7 mouse cellular contexts compared by ENCODE assay signal in genomic region chr1:105989640-105989984, GRCm38 (mm10). TPM values are rescaled to one million over a fixed set of nuclear protein-coding genes. Genes with fewer than 3 reads are reported as not detected.
DNase-seq lines count a peak whose midpoint lies in the region; ATAC-seq and TF ChIP-seq lines count a peak whose summit lies in the region.

No protein-coding gene starts in this region.

- under 1% methylated on average over 13 of the region's 13 CpGs for WGBS in lung, embryonic 16.5 days
- WGBS in embryonic facial prominence, embryonic 14.5 days: under 1% methylated on average over 13 of the region's 13 CpGs
- under 1% methylated on average over 13 of the region's 13 CpGs for WGBS in intestine, postnatal 0 days

- H3ac ChIP-seq in myocyte (ENCODE audit: control insufficient read depth, insufficient read length): peak overlapping the region; percentile 78

- H3K4me2 ChIP-seq in lung, embryonic 16.5 days (ENCODE audit: low read depth, low read length): peak overlapping the region; percentile 88
- peak overlapping the region; percentile 77 for H3K4me2 ChIP-seq in embryonic facial prominence, embryonic 14.5 days (ENCODE audit: low read depth, low read length)
- H3K4me2 ChIP-seq in intestine, postnatal 0 days (replicated peaks; ENCODE audit: low read depth): peak overlapping the region; percentile 97
- H3K4me2 ChIP-seq in myocyte (ENCODE audit: low read depth): peak overlapping the region; percentile 82

- peaks cover 23% of the 10 kb centered on the region for H3K4me1 ChIP-seq in lung, embryonic 16.5 days (replicated peaks; ENCODE audit: control insufficient read depth, insufficient read depth, low read length)
- H3K4me1 ChIP-seq in embryonic facial prominence, embryonic 14.5 days (ENCODE audit: control insufficient read depth, insufficient read depth, low read length): peaks cover 35% of the 10 kb centered on the region
- 0 out of 2 replicates have a peak, but pooled peaks cover 10% of the 10 kb centered on the region for H3K4me1 ChIP-seq in intestine, postnatal 0 days (replicated peaks; ENCODE audit: control insufficient read depth, insufficient read depth, low read length)

- H3K9ac ChIP-seq in lung, embryonic 16.5 days (ENCODE audit: low read length): peak overlapping the region; percentile 83
- H3K9ac ChIP-seq in embryonic facial prominence, embryonic 14.5 days (ENCODE audit: low read depth, low read length): peak overlapping the region; percentile 71
- H3K9ac ChIP-seq in intestine, postnatal 0 days (ENCODE audit: low read depth, low read length): peak overlapping the region; percentile 78

- peaks cover 49% of the 10 kb centered on the region for H3K79me2 ChIP-seq in myocyte (ENCODE audit: control insufficient read depth, insufficient read depth)

- DNase-seq in lung, postnatal 14 days: no peak
- DNase-seq in embryonic facial prominence, embryonic 14.5 days (ENCODE audit: low spot score): no peak
- no peak for DNase-seq in cerebellum, postnatal 14 days
- no peak for DNase-seq in urinary bladder, adult 2 months (ENCODE audit: low spot score)

- TF ChIP-seq POLR2A in myocyte (IDR thresholded peaks at IDR 0.05; ENCODE audit: insufficient read length, low read depth): no peak

- no peak for TF ChIP-seq CTCF in intestine, postnatal 0 days (IDR thresholded peaks at IDR 0.05; ENCODE audit: low read depth)

- H3K9me3 ChIP-seq in lung, embryonic 16.5 days (ENCODE audit: control insufficient read depth, low read length): no peaks in the 10 kb centered on the region
- no peaks in the 10 kb centered on the region for H3K9me3 ChIP-seq in embryonic facial prominence, embryonic 14.5 days (ENCODE audit: control insufficient read depth, low read length)
- no peaks in the 10 kb centered on the region for H3K9me3 ChIP-seq in intestine, postnatal 0 days (ENCODE audit: control insufficient read depth)

- no peak; the same call in 1 of the 2 replicates for ATAC-seq in lung, embryonic 16.5 days (ENCODE audit: low read depth)
- peak; percentile 9; the same call in 1 of the 2 replicates for ATAC-seq in embryonic facial prominence, embryonic 14.5 days (ENCODE audit: low read depth)
- ATAC-seq in intestine, postnatal 0 days: no peak

- H3K4me3 ChIP-seq in lung, embryonic 16.5 days (ENCODE audit: low read length): peak overlapping the region; percentile 64
- H3K4me3 ChIP-seq in embryonic facial prominence, embryonic 14.5 days (ENCODE audit: low read depth, low read length): peak overlapping the region; percentile 80
- peak overlapping the region; percentile 85 for H3K4me3 ChIP-seq in intestine, postnatal 0 days (ENCODE audit: low read depth, low read length)
- peak overlapping the region; percentile 86 for H3K4me3 ChIP-seq in myocyte

- H3K27ac ChIP-seq in lung, embryonic 16.5 days (ENCODE audit: low read length): 0 out of 2 replicates have a peak overlapping the region, but pooled peaks have one; percentile 57
- peak overlapping the region; percentile 28 for H3K27ac ChIP-seq in embryonic facial prominence, embryonic 14.5 days (replicated peaks; ENCODE audit: low read depth, low read length)
- H3K27ac ChIP-seq in intestine, postnatal 0 days (ENCODE audit: low read depth, low read length): peak overlapping the region; percentile 98

- H3K36me3 ChIP-seq in lung, embryonic 16.5 days (ENCODE audit: control insufficient read depth, insufficient read depth, low read length): no peaks in the 10 kb centered on the region
- no peaks in the 10 kb centered on the region for H3K36me3 ChIP-seq in embryonic facial prominence, embryonic 14.5 days (ENCODE audit: control insufficient read depth, insufficient read depth, low read length)
- no peaks in the 10 kb centered on the region for H3K36me3 ChIP-seq in intestine, postnatal 0 days (ENCODE audit: control insufficient read depth, insufficient read depth)
- no peaks in the 10 kb centered on the region for H3K36me3 ChIP-seq in myocyte (ENCODE audit: control insufficient read depth, insufficient read depth)

- no peaks in the 10 kb centered on the region for H3K27me3 ChIP-seq in lung, embryonic 16.5 days (ENCODE audit: control insufficient read depth, insufficient read depth, low read depth, low read length)
- no peaks in the 10 kb centered on the region for H3K27me3 ChIP-seq in embryonic facial prominence, embryonic 14.5 days (replicated peaks; ENCODE audit: control insufficient read depth, insufficient read depth, low read length)
- no peaks in the 10 kb centered on the region for H3K27me3 ChIP-seq in intestine, postnatal 0 days (replicated peaks; ENCODE audit: control insufficient read depth, insufficient read depth, low read length)
- no peaks in the 10 kb centered on the region for H3K27me3 ChIP-seq in myocyte (ENCODE audit: control insufficient read depth, insufficient read depth, insufficient read length)

TF ChIP-seq in myocyte, 11 proteins besides CTCF, POLR2A, EP300 and RAD21:
- no peak for TF ChIP-seq E2F4 (IDR thresholded peaks at IDR 0.05; ENCODE audit: insufficient read depth)
- TF ChIP-seq CEBPB (IDR thresholded peaks at IDR 0.05; ENCODE audit: insufficient read depth, poor library complexity, severe bottlenecking): peak; percentile 86
TF ChIP-seq in myocyte: peak in this region for 1.

RNA-seq across cellular contexts. Expression of gene Zcchc2, which starts 0.6 kb away (rescaled TPM):
- 1.9 and 2.3 TPM in 2 replicates for polyA plus RNA-seq in lung, embryonic 16.5 days (2015; fragmentation: Nextera tagmentation; extraction: Ambion mirVana)
- 2.8 TPM in 2 replicates for polyA plus RNA-seq in embryonic facial prominence, embryonic 14.5 days (2014; fragmentation: Nextera tagmentation; extraction: Ambion mirVana)
- 1.5 and 1.6 TPM in 2 replicates for polyA plus RNA-seq in intestine, postnatal 0 days (2015; fragmentation: Nextera tagmentation; extraction: Ambion mirVana)
- 4.7 TPM for polyA plus RNA-seq in myocyte (2012; fragmentation: generic; extraction: Trizol)
- polyA plus RNA-seq in urinary bladder, adult 2 months (2012; rRNA removed): 11.1 TPM in 2 replicates

Comparison
In these comparisons a context has a peak if more than half of its experiments do, and no peak if none do; other contexts are left out.
1. H3K27ac ChIP-seq: peak in every context shown above with its lines; median percentile 98 in intestine, postnatal 0 days; 57 in lung, embryonic 16.5 days; 28 in embryonic facial prominence, embryonic 14.5 days.